Mouse (Mus musculus) liver, postnatal 0 days (tissue): ENCODE results near the gene Nat8f2.

ENCODE experiments used
- CTCF ChIP-seq: sonication (generic); IDR thresholded peaks from 2 replicates; pipeline ENCODE4 v1.5.1; 2016; ENCODE audit warnings: antibody characterized with exemption, low read depth
- EP300 ChIP-seq: IDR thresholded peaks from 2 replicates; pipeline ENCODE4 v1.6.1; 2016; ENCODE audit warnings: antibody characterized with exemption, low read depth, mild to moderate bottlenecking

DNA sequence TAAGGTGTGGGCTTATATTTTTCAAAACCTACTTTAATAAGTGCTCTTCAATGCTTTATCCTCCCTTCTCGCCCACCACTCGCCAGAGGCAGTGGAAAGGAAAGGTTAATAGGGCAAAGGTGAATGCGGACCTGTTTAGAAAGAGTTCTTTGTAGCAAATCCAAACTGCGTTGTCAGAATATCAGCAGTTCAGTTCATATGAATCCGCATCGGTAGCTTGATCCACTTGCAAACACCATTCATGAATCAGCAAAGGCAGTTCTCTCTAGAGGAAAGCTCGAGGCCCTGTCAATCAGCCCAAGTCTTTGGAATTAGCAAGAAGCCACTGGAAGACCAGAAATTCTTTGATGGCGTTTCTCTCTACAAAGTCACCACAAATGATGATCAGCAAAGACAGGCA, 30.3 kb downstream of the Nat8f2 start:
- TF ChIP-seq CTCF = no peak
- no peak for TF ChIP-seq EP300
